Mouse (Mus musculus) brain, embryonic 14.5 days (tissue): Measurements from ENCODE around the gene Abcf3.

Experiments used
- CTCF ChIP-seq: fragments of 200-500 bp; IDR thresholded peaks from 2 replicates; pipeline ENCODE4 v1.5.1; 2012; ENCODE audit warnings: inconsistent platforms, mild to moderate bottlenecking, moderate library complexity, borderline replicate concordance; ENCODE audit not compliant: insufficient read depth, insufficient read length; ENCODE audit errors: extremely low read depth
- POLR2A ChIP-seq: fragments of 200-500 bp; IDR thresholded peaks from 2 replicates; pipeline ENCODE4 v1.6.1; 2012; ENCODE audit warnings: mild to moderate bottlenecking, inconsistent platforms, borderline replicate concordance; ENCODE audit not compliant: poor library complexity, insufficient read depth, insufficient read length, severe bottlenecking; ENCODE audit errors: extremely low read depth

GRCm38 (mm10) chr16:20548096-20548948 lies at the start of gene Abcf3:
- TF ChIP-seq CTCF (no peak), POLR2A (no peak)
